Mouse (Mus musculus): ENCODE results near the gene St7.

St7 gene

DNA sequence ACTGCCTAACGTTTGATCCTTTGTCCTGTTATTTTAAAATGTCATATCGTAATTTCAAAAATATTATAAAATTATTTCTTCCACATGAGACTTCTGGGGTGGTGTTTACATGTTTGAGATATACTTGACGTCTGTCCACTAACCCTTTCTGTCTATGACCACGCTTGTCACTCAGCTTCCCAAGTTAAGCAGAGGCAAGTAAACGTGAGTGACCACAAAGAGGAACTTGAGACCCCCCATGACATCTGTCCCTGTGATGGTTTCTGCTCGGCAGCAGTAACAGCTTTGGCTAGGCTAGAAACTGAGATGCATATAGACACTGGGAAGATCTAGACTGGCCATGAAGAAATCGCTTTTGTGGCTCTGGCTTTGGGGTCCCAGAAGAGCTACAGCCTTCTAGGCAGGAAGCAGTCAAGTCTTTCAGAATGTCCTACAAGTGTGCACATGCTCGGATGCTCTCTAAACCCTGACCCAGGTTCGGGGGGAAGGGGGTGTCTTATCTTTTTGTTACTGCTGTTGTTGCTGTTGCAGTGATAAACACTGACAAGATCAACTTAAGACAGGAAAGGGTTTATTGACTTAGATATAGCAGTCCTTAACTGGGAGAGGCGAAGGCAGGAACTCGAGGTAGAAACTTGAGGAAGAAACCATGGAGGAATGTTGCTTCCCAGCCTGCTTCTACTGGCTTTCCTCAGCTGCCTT lies 254.5 kb downstream of the St7 start:
- DNase-seq (ENCODE audit: low spot score in 2 of 2) = no peak

DNA sequence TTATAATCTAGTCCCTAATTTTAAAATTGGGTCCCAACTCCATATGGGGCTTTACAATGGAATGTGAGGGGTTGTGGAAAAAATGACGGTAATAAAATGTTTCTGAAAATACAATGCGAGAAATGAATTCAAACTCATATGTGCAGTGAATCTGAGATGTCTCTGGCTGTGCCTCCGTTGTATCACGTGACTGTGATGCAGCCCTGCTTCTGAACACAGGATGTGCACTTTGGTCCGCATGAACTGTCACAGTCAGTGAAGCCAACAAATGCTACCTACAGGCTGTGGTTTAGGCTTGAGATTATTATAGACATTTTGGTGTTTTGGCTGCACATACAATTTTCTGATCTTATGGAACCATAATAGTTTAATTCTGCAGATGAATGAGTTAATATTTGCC lies 256.4 kb downstream of the St7 start:
- no peak for DNase-seq (ENCODE audit: low spot score in 2 of 2)

- DNase-seq (ENCODE audit: low spot score in 2 of 2) = no peak
Measured at GRCm38 (mm10) chr6:17951779-17952178, 259.0 kb downstream of the St7 start.

DNA sequence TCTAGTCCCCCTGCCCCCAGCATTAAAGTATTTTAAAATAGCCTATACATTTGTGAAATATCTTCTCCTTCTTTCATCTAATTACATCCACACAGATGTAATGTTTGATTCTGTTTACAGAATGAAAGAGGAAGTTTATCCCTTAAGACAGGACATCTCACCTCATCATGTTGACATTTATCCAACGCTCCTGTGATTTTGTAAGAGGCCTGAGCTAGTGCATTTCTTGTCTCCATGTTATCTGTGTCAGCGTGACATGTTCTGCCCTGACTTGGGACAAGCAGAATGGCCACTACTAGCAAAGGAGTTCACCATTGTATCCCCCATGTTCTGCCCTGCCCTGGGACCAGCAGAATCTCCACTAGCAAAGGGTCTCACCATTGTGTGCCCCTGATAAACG lies 270.7 kb downstream of the St7 start:
- DNase-seq (ENCODE audit: low spot score in 2 of 2) = no peak

DNA sequence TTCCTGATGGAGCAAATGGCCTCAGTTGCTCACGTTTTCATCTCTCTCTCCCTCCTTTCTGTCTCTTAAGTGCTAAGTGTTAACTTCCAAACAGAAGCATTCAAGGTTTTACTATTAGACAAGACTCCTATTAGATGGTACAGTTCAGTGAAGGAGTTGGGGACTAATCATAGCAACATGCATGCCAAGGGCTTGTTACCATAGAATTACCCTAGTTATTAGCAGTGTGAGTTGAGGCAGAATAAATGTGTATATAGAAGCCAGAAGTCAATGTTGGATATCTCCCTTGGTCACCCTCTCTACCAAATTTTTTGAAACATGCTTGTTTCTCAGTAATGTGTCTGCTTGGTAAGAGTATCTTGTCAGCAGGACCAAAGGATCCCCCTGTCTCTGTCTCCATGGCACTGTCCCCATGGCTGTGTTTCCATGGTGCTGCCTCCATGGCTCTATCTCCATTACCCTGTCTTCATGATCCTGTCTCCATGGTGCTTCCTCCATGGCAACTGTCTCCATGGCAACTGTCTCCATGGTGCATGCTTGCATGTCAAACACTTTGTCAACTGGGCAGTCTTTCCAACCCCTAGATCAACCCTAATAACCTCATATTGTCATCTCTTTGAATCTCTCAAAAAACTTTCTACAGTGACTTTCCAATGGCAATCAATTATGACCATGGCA lies 275.9 kb downstream of the St7 start:
- no peak for DNase-seq (ENCODE audit: low spot score in 2 of 2)

DNA sequence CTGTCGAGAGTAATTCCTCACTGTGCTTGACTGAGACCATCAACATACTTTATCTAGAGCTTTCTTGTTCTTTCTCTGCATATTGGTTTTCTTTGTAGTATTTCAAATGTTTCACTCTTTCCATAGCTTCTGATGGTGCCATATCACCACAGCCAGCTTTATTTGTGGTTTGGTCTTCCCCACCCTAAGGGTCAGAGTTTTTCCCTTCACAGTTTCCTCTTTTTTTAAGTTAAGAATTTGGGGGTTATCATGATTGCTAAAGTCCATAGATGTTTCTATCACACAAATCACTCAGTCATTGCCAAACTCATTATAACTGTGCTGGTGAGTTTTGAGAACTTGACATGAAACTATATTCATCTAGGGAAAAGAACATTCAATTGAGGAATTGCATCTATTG lies 277.1 kb downstream of the St7 start:
- DNase-seq (ENCODE audit: low spot score in 2 of 2) = no peak

DNA sequence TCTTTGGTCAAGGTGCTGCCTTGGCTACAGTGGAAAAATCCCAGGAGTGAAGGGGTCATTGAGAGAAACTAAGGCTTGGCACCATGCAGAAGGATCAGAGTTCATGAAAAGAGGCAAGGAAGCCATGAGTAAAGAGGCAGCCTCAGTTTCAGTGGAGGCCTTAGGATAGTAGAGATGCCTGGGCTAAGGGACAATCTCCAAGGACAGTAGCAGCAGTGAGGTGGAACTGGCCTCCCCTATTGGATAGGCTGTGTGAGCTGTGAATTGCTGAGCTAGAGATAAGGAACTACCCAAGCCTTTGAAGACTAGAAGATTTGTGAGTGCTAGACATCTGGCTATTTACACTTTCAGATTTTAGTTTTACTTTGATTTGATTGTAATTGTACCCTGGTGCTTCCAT lies 278.7 kb downstream of the St7 start:
- no peak for DNase-seq (ENCODE audit: low spot score in 2 of 2)

- no peak for DNase-seq (ENCODE audit: low spot score in 2 of 2)
Measured at GRCm38 (mm10) chr6:17974416-17974815, 281.7 kb downstream of the St7 start.

DNA sequence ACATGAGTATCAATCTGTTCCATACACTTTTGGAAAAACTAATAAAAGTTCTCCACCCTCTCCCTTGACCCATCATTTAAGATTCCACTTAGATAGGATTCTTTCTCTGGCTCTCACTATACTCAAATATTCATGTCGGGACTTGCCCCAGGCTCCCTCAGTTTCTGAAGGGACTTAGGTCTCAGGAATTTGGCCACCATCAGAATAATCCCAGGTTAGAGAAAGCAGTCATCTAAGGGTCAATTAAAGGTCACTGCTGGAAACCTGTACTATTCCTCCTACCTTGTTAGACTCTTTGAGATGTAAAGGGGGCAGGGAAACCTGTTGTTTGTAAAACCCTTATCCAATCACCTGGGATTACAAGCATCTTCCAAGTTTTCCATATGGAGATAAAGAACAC lies 284.4 kb downstream of the St7 start:
- DNase-seq (ENCODE audit: low spot score in 2 of 2) = no peak

- no peak for DNase-seq (ENCODE audit: low spot score in 2 of 2)
Measured at GRCm38 (mm10) chr6:17978324-17978723, 285.6 kb downstream of the St7 start.

DNA sequence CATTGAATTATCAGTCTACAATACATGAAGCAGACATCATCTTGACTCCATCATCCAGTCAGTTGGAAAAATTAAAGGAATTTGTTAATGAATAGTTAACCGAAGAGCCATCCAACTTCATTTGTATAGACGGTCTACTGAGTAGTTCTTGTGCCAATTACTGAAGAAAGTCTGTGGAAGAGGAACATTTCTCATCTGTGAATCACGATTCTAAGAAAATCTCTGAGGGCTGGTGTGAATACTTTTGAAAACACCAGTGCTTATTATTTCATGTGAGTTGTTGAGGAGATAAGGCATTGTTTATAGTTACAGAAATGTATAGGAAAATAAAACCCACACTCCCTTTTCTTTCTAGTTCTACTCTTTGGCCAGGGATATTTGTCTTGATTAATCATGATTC lies 286.1 kb downstream of the St7 start:
- DNase-seq (ENCODE audit: low spot score in 2 of 2) = no peak

DNA sequence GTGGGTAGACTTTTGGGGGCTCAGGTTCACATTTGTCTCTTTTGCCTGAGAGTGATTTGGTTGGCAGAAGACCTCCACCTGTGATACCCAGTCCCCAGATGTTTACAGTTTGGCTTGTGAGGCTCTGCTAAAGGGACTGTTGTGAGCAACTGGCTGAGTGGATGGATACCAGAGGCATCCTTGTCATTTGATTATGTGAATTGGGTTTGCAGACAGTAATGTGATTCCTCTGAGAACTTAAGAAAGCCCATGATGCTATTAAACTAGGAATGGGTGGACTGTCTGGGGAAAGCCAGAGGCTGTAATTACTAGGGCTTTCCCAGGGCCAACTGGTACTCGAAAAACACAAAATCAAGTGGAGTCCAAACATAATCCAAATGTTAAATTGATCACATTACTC lies 286.6 kb downstream of the St7 start:
- no peak for DNase-seq (ENCODE audit: low spot score in 2 of 2)

GRCm38 (mm10) chr6:17990173-17991028 lies 297.7 kb downstream of the St7 start:
- no peak for DNase-seq (ENCODE audit: low spot score in 2 of 2)

- no peak for DNase-seq (ENCODE audit: low spot score in 2 of 2)
Measured at GRCm38 (mm10) chr6:17991625-17992024, 298.9 kb downstream of the St7 start.

Data from natural killer cell, adult 2 months (primary cell).